Mouse (Mus musculus): ENCODE measurements at regions not wholly inside any gene's neighbourhood (a gene's known extent, or its start where the extent isn't known, plus 50 kb on each side); places are given as distances from the start of the nearest gene placed in this dataset.

GRCm38 (mm10) chr6:7790040-7790439 is 54.6 kb upstream of the C1galt1 start:
- TF ChIP-seq CTCF (IDR thresholded peaks at IDR 0.05; ENCODE audit: borderline replicate concordance, extremely low read depth, insufficient read depth, insufficient read length): no peak
- TF ChIP-seq POLR2A (IDR thresholded peaks at IDR 0.05; ENCODE audit: borderline replicate concordance, extremely low read depth, insufficient read depth, insufficient read length, poor library complexity, severe bottlenecking): no peak

Data from brain, embryonic 14.5 days (tissue).